Mouse (Mus musculus) common myeloid progenitor, adult 5-6 weeks (primary cell): ENCODE measurements around the gene 2610507B11Rik. TPM values are rescaled to one million over a fixed set of nuclear protein-coding genes. Genes with fewer than 3 reads are reported as not detected.
"Not testable (repeated sequence)": the region's sequence is repeated elsewhere in the genome, so short reads cannot be mapped to it uniquely, and the experiment has no call there.

Experiments used
- ATAC-seq: replicated peaks from 2 replicates; pipeline ENCODE4 v1.8.0; 2016; ENCODE audit warnings: low read depth, mild to moderate bottlenecking, moderate TSS enrichment, inconsistent platforms; ENCODE audit not compliant: poor library complexity, severe bottlenecking
- total RNA-seq: library from RNA; stranded (forward); fragments of 200-1000, 187-1606 nt; gene quantifications from 2 replicates; pipeline ENCODE4 v1.2.3, GENCODE M21; 2017

2610507B11Rik gene
- 88.7 and 92.9 TPM in 2 replicates for total RNA-seq

- peak; percentile 87 for ATAC-seq
Observed at GRCm38 (mm10) chr11:78261380-78262352, at the start of gene 2610507B11Rik. Gene 2610507B11Rik, plus strand, starts transcription at chr11:78261752.

DNA sequence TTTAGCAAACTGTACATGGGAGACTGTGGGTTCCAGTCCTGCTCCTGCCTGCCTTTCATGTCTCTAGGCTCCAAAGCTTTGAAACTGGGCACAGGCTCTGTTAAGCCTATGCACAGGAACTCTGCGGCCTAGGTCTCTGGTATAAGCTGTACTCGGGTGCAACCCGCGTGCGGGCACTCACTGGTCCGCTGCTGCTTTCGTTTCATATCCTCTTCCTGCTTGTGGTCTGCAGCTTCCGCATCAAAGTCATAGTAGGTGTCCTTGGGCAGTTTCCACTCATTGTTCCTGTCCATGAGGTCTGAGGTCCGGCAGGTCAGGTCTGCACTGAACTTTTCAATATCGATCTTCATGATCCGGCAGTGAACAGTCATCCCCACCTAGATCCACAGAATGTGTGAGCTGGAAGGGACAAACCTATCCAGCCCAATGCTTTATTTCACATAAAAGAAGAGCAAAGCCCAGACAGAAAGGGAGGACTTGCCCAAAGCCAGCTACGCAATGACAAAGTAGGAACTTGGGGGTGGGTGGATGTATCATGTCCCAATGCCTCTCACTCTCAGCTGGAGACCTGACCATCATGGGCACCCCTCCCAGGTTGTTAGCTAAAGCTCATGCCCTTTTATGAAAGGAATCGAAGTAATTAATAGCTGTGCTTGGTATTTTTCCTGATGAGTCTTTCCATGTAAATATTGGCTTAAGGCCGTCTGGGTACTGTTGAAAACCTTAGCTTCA is 48.3 kb upstream of the 2610507B11Rik start:
- ATAC-seq: peak; percentile 69

GRCm38 (mm10) chr11:78215709-78216317 is 45.7 kb upstream of the 2610507B11Rik start:
- no peak for ATAC-seq

GRCm38 (mm10) chr11:78223586-78223985 is 38.0 kb upstream of the 2610507B11Rik start:
- ATAC-seq: no peak

- ATAC-seq: no peak
Observed at GRCm38 (mm10) chr11:78231518-78231917, 30.0 kb upstream of the 2610507B11Rik start.

DNA sequence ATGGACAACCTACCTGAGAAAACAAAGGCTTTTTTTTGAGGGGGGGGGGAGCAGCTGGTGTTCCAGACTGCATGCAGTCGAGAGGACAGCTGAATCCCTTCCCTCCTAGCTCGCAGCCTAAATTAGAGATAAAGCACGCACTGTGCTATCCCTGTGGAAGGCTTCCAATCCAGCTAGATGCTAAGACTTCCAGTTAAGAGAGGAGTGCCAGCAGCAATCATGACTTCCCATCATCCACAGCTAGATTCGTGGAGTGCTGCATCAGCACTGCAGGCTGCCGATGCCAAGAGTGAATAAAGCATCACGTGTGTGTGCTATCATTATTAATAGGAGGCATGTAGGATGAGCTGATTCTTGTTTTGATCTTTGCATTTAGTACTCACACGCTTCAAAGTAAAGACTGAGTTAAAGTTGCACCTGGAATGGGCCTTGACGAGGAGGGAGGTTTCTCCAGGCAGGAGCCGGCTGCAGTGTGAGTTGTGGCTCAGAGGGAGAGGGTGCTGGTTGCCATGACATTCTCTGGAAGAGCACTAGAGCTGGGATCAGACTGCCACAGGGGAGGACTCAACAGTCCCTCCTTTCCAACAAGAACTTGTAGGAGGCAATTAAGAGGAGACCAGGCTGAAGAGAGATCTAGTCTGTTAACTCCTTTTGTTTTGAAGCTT is 21.2 kb upstream of the 2610507B11Rik start:
- no peak for ATAC-seq

DNA sequence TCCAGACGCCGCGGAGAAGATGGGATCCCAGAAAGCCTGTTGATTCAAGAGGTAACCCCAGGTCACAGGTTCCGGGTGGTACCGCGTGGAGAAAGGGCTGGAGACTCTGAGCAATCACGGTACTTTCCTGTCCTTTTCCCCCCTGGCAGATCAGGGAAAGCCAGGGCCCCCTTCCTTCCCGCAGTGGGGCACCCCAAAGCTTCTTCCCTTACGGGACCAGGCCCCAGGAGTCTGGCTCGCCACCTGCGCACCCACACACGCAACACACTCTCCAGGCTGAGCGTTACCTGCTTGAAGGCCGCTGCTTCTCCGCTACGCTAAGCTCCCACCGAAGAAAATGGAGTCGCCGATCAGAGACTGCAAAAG is 16.3 kb upstream of the 2610507B11Rik start:
- peak; percentile 2; the same call in 1 of the 2 replicates for ATAC-seq

DNA sequence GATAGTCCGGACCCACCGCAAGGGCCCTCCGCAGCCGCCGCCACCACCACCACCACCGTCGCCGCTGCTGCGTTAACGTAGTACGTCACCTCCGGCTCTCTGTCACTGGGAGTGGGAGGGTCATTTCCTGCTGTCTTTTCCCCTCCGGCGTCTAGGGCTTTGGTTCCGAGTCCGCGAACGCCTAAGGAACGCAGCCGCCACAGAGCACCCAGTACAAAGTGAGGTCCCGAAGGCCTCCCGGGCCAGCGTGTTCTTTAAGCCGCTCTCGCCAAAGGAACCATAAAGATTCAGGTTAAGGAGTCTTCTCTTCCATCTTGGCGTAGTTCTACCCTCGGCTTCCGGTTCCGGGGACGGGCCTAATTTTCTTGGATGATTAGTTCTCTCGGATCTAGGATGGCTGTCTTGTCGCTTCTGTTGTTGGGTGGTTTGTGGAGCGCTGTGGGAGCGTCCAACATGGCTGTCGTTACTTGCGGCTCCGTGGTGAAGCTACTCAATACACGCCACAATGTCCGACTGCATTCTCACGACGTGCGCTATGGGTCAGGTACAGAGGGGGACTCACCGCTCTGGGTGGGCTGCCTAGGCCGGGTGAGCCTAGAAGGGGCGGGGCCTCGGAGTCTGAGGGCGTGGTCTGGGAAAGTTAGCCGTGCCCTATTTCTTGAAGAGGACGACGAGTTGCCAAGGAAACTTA is 15.8 kb upstream of the 2610507B11Rik start, which contains the start of the genes Sdf2 and Supt6:
TSS of gene Sdf2 (plus strand) at position 120 of the 691 bp plus-strand sequence.
TSS of gene Supt6 (minus strand) at position 361 of the 691 bp plus-strand sequence.
- ATAC-seq: peak; percentile 91

GRCm38 (mm10) chr11:78246318-78247011 is 15.1 kb upstream of the 2610507B11Rik start:
- no peak for ATAC-seq

DNA sequence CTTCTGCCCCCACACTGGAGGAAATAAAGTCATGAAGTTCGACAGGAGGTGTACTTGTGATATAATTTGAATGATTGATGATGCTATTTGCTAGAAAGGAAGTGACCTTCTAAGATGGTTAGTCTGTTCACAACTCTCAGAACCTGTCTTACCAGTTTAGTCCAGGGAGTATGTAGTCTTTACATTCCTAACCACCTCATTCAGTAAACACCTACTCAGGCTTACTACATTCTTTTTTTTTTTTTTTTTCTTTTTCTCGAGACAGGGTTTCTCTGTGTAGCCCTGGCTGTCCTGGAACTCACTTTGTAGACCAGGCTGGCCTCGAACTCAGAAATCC is 14.6 kb upstream of the 2610507B11Rik start:
- ATAC-seq: no peak

DNA sequence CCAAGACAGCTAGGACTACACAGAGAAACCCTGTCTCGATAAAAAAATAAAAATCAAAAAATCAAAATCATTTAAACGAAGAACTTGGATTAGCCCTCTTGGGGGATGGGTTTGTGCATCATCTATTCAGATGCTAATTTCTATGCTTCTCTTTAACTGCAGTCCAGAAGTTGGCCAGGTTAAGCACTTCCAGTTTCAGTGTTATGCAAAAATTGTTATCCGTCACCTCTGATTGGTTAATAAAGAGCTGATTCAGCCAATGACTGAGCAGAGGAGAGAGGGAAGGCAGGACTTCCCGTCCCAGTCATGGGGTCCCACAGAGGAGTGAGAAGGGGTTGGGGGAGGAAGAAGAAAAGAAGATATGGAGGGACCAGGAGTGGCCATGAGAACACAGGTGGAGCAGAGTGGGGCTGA is 13.8 kb upstream of the 2610507B11Rik start:
- no peak for ATAC-seq

DNA sequence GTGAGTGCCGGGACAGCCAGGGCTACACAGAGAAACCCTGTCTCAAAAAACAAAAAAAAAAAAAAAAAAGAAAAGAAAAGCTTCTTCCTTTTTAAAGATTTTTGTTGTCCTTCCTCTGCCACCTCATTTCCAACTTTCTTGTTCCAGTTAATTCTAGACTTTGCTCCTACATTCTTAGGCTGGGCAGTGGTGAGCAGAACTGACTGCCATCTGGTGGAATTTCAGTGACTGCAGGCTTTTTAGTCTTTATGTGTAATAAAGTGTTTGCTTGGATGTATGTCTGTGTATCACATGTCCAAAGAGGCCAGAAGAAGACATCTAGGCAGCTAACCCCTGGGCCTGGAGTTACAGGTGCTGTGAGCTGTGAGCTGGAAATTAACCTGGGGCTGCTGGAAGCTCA is 4.9 kb upstream of the 2610507B11Rik start:
- no peak for ATAC-seq

DNA sequence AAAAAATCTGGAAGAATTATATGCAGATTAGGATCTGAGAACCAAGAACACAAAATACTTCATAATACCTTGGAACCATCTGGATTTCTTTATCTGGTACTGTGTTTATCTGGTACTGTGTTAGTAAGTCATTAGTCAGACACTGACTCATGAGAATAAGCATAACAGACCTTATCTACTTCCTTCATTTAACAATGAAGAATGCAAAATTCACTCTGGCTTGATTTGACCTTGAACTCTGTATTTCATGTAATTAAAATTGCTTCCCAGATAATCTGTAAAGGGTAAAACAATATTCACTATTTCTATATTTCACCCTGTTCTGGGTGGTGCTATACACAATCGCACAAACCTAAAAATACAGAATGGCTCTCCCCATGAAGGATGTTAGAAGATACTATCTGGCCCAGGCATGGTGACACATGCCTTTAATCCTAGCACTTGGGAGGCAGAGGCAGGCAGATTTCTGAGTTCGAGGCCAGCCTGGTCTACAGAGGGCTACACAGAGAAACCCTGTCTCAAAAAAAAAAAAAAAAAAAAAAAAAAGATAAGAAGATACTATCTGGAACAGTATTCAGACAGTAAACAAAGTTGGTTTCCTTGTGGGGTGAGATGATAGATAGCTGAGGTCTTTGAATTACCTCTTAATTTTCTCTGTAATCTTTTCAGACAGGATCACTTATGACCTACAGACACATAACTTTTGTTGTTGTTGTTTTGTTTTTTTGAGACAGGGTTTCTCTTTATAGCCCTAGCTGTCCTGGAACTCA is 878 bp upstream of the 2610507B11Rik start:
- no peak for ATAC-seq

DNA sequence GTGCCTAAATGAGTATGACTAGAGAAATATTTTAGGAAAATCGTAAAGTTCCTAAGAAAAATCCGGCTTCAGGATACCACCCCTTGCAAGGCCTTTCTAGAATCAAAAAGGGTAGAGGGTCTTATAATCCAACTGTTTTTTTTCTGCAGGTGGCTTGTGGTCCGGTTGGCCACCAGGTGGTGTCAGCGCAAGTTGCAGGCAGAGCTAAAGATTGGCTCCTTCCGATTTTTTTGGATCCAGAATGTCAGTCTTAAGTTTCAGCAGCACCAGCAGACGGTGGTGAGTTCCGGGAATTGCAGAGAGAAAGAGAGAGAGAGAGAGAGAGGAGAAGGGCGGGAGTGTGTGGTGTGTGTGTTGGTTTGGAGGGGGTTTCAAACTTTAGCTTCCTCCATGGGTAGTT is 998 bp downstream of the 2610507B11Rik start:
- ATAC-seq: peak; percentile 55

GRCm38 (mm10) chr11:78265571-78265970 is 4.0 kb downstream of the 2610507B11Rik start:
- no peak for ATAC-seq

DNA sequence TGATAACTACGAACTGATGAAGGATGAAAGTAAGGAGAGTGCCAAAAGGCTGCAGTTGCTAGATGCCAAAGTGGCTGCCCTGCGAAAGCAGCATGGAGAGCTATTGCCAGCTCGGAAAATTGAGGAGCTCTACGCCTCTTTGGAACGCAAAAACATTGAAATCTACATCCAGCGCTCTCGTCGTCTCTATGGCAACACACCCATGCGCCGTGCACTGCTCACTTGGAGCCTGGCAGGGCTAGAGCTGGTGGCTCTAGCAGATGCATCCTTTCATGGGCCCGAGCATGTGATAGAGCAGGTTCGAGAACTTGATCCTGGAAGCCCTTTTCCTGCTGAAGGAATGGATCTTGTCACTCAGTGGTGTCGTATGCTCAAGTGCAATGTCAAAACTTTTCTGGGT is 10.4 kb downstream of the 2610507B11Rik start:
- ATAC-seq: no peak

GRCm38 (mm10) chr11:78275596-78275995 is 14.0 kb downstream of the 2610507B11Rik start:
- no peak for ATAC-seq

GRCm38 (mm10) chr11:78276169-78276568 is 14.6 kb downstream of the 2610507B11Rik start:
- not testable (repeated sequence) for ATAC-seq
